Mouse (Mus musculus): ENCODE measurements around the gene Irs1. TPM values are rescaled to one million over a fixed set of nuclear protein-coding genes. Genes with fewer than 3 reads are reported as not detected.

Irs1 gene
- polyA plus RNA-seq, 1 experiment from 2014 or later = 3.1 TPM

DNA sequence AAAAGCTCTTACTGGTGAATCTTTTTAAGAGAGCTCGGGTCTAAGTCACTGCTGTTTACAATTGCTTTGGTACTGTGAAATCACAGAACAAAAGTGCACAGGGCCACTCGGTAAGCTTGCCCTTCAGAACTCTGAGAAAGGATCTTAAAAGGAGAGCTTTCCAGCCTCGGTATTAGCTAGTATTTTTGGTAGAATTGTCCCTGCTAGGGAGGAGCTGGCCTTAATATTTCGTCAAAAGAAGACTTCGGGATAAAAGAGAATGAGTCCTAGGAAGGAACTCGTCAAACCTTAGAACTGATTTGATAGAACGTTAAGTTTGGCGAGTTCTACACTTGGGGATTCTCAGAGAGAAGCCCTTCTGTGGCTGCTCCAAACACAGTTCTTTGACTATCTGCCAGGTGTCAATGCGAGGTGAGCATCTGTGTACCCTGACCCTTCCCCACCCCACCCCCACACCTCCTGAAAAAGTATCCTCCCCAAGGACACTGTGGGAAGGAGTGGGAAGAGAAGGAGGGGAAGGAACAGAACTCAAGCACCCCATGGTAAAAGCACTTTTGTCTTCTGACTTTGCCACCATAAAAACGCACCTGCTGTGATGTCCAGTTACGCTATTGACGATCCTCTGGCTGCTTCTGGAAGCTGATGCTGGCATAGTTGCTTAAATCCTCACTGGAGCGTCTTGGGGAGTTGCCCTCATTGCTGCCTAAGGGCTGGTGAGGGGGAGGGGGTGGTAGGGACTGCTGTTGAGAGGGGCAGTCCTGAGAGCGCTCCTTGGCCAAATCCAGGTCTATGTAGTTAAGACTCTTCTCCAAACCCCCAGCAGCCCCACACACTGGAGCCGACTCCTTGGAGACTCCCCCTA is 4.8 kb downstream of the Irs1 start:
- H3K27me3 ChIP-seq (ENCODE audit: insufficient read depth, low read length) = no peaks in the 10 kb centered on the region
- H3K4me1 ChIP-seq (replicated peaks; ENCODE audit: insufficient read depth, low read length) = peaks cover 17% of the 10 kb centered on the region
- peak overlapping the region; percentile 35 for H3K4me3 ChIP-seq (replicated peaks; ENCODE audit: low read depth, low read length)
- H3K9me3 ChIP-seq (replicated peaks; ENCODE audit: low read length) = no peaks in the 10 kb centered on the region
- DNase-seq (ENCODE audit: low spot score) (no peak), ATAC-seq (replicated peaks; ENCODE audit: low FRiP score, low read depth) (no peak)
- H3K4me2 ChIP-seq (ENCODE audit: low read length) = peak overlapping the region; percentile 74
- no peaks in the 10 kb centered on the region for H3K36me3 ChIP-seq (ENCODE audit: insufficient read depth, low read length)
- H3K27ac ChIP-seq = peak overlapping the region; percentile 78
- 16% methylated on average over 15 of the region's 15 CpGs for WGBS
- H3K9ac ChIP-seq (ENCODE audit: low read depth, low read length) = peak overlapping the region; percentile 51
- no peak for TF ChIP-seq CTCF (IDR thresholded peaks at IDR 0.05; ENCODE audit: low read depth)

- TF ChIP-seq CTCF (IDR thresholded peaks at IDR 0.05; ENCODE audit: low read depth) = no peak
- no peaks in the 10 kb centered on the region for H3K27me3 ChIP-seq (ENCODE audit: insufficient read depth, low read length)
- H3K4me1 ChIP-seq (replicated peaks; ENCODE audit: insufficient read depth, low read length) = peaks cover 17% of the 10 kb centered on the region
- ATAC-seq (replicated peaks; ENCODE audit: low FRiP score, low read depth) = no peak
- H3K36me3 ChIP-seq (ENCODE audit: insufficient read depth, low read length) = no peaks in the 10 kb centered on the region
- 30% methylated on average over 5 of the region's 5 CpGs for WGBS
- no peaks in the 10 kb centered on the region for H3K9me3 ChIP-seq (replicated peaks; ENCODE audit: low read length)
- H3K9ac ChIP-seq (ENCODE audit: low read depth, low read length) = peak overlapping the region; percentile 51
- H3K4me3 ChIP-seq (replicated peaks; ENCODE audit: low read depth, low read length) = peak overlapping the region; percentile 35
- H3K27ac ChIP-seq = peak overlapping the region; percentile 78
- DNase-seq (ENCODE audit: low spot score) = no peak
- peak overlapping the region; percentile 74 for H3K4me2 ChIP-seq (ENCODE audit: low read length)
Observed at GRCm38 (mm10) chr1:82285461-82286189, 5.6 kb downstream of the Irs1 start.

- Histone ChIP-seq H3K36me3 (ENCODE audit: insufficient read depth, low read length) (no peaks in the 10 kb centered on the region), H3K4me1 (replicated peaks; ENCODE audit: insufficient read depth, low read length) (peaks cover 17% of the 10 kb centered on the region), H3K4me3 (replicated peaks; ENCODE audit: low read depth, low read length) (peak overlapping the region; percentile 38), H3K9me3 (replicated peaks; ENCODE audit: low read length) (no peaks in the 10 kb centered on the region), H3K27me3 (ENCODE audit: insufficient read depth, low read length) (no peaks in the 10 kb centered on the region), H3K9ac (ENCODE audit: low read depth, low read length) (peak overlapping the region; percentile 48; the same call in 1 of the 2 replicates), H3K4me2 (ENCODE audit: low read length) (peak overlapping the region; percentile 74), H3K27ac (peak overlapping the region; percentile 96)
- no peak for TF ChIP-seq CTCF (IDR thresholded peaks at IDR 0.05; ENCODE audit: low read depth)
- no peak for ATAC-seq (replicated peaks; ENCODE audit: low FRiP score, low read depth)
- WGBS = 18% methylated on average over 4 of the region's 4 CpGs
- DNase-seq (ENCODE audit: low spot score) = no peak
Observed at GRCm38 (mm10) chr1:82284403-82284802, 6.8 kb downstream of the Irs1 start.

GRCm38 (mm10) chr1:82283901-82284301 is 7.3 kb downstream of the Irs1 start:
- peak; percentile 68 for DNase-seq (ENCODE audit: low spot score)
- WGBS = 5% methylated on average over 1 of the region's 1 CpGs

GRCm38 (mm10) chr1:82282992-82283611 is 8.1 kb downstream of the Irs1 start:
- Histone ChIP-seq H3K4me1 (replicated peaks; ENCODE audit: insufficient read depth, low read length) (peaks cover 17% of the 10 kb centered on the region), H3K4me2 (ENCODE audit: low read length) (peak overlapping the region; percentile 74), H3K27me3 (ENCODE audit: insufficient read depth, low read length) (no peaks in the 10 kb centered on the region), H3K9ac (ENCODE audit: low read depth, low read length) (peak overlapping the region; percentile 68), H3K36me3 (ENCODE audit: insufficient read depth, low read length) (0 out of 2 replicates have a peak, but pooled peaks cover under 1% of the 10 kb centered on the region), H3K27ac (peak overlapping the region; percentile 96), H3K4me3 (replicated peaks; ENCODE audit: low read depth, low read length) (peak overlapping the region; percentile 38), H3K9me3 (replicated peaks; ENCODE audit: low read length) (no peaks in the 10 kb centered on the region)
- TF ChIP-seq CTCF (IDR thresholded peaks at IDR 0.05; ENCODE audit: low read depth) = no peak
- ATAC-seq (replicated peaks; ENCODE audit: low FRiP score, low read depth) (peak; percentile 97), DNase-seq (ENCODE audit: low spot score) (peak; percentile 96)
- WGBS = under 1% methylated on average over 35 of the region's 35 CpGs

More at GRCm38 (mm10) chr1:82283901-82284301, 7.3 kb downstream of the Irs1 start:
- no peaks in the 10 kb centered on the region for H3K9me3 ChIP-seq (replicated peaks; ENCODE audit: low read length)
- H3K4me1 ChIP-seq (replicated peaks; ENCODE audit: insufficient read depth, low read length) = peaks cover 17% of the 10 kb centered on the region
- peak overlapping the region; percentile 74 for H3K4me2 ChIP-seq (ENCODE audit: low read length)
- H3K9ac ChIP-seq (ENCODE audit: low read depth, low read length) = peak overlapping the region; percentile 68; the same call in 1 of the 2 replicates
- TF ChIP-seq CTCF (IDR thresholded peaks at IDR 0.05; ENCODE audit: low read depth) = no peak
- H3K36me3 ChIP-seq (ENCODE audit: insufficient read depth, low read length) = no peaks in the 10 kb centered on the region
- no peak for ATAC-seq (replicated peaks; ENCODE audit: low FRiP score, low read depth)
- H3K4me3 ChIP-seq (replicated peaks; ENCODE audit: low read depth, low read length) = peak overlapping the region; percentile 38
- no peaks in the 10 kb centered on the region for H3K27me3 ChIP-seq (ENCODE audit: insufficient read depth, low read length)
- peak overlapping the region; percentile 96 for H3K27ac ChIP-seq

DNA sequence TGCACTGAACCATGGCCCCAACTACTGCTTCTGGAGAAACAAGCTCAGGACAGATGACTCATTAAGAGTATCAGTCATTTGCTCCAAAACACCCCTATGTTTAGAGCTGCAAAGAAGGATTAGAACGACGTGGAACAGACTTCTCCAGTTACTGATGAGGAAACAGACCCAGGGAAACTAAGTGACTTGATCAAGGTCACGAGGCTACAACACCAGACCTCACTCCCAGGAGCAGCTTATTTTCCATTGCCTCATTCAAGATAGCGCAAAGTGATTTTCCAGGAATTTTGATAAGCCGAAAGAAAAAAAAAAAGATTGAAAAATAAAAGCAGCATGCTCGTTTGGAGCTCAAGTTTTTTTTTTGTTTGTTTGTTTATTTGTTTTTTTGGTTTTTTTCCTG is 9.4 kb downstream of the Irs1 start:
- Histone ChIP-seq H3K27me3 (ENCODE audit: insufficient read depth, low read length) (no peaks in the 10 kb centered on the region), H3K36me3 (ENCODE audit: insufficient read depth, low read length) (peaks cover 5% of the 10 kb centered on the region; the same call in 1 of the 2 replicates), H3K9me3 (replicated peaks; ENCODE audit: low read length) (no peaks in the 10 kb centered on the region), H3K27ac (no peak overlapping the region), H3K4me2 (ENCODE audit: low read length) (no peak overlapping the region), H3K4me1 (replicated peaks; ENCODE audit: insufficient read depth, low read length) (peaks cover 6% of the 10 kb centered on the region; the same call in 1 of the 2 replicates), H3K9ac (ENCODE audit: low read depth, low read length) (no peak overlapping the region), H3K4me3 (replicated peaks; ENCODE audit: low read depth, low read length) (no peak overlapping the region)
- no peak for ATAC-seq (replicated peaks; ENCODE audit: low FRiP score, low read depth)
- 72% methylated on average over 6 of the region's 6 CpGs for WGBS
- DNase-seq (ENCODE audit: low spot score) = no peak
- no peak for TF ChIP-seq CTCF (IDR thresholded peaks at IDR 0.05; ENCODE audit: low read depth)
